Mouse (Mus musculus) gastrocnemius, postnatal 10 days (tissue): ENCODE measurements around the gene Prss22. TPM values are rescaled to one million over a fixed set of nuclear protein-coding genes. Genes with fewer than 3 reads are reported as not detected.

ENCODE experiments used
- microRNA-seq, 2 experiments: library from miRNA; unstranded; fragments of <30 nt; microRNA quantifications; one replicate each; pipeline ENCODE4 v1.2.0; 2021
- total RNA-seq, 2 experiments: library from RNA; stranded (reverse); gene quantifications; 2 replicates each; pipeline ENCODE4 v1.2.3; 2021

The Prss22 gene
- total RNA-seq, 2 experiments from 2014 or later: not detected

Small RNAs within 50 kb of the gene (microRNA-seq; reads per million reads assigned to microRNA genes)
- 0 reads per million in 2 experiments for gene Gm27700

Other genes with a start within 250 kb of the Prss22 start
- 10 to 100 TPM; 39.0 to 39.5 TPM for gene Flywch1, start 226.5 kb downstream of the Prss22 start, total RNA-seq
- gene Flywch2, start 212.0 kb downstream of the Prss22 start, total RNA-seq: 1 to 10 TPM; 3.4 to 3.8 TPM
- 100 to 1,000 TPM; 177 to 255 TPM for gene Srrm2, start 207.6 kb downstream of the Prss22 start, total RNA-seq
- gene Elob, start 169.0 kb downstream of the Prss22 start, total RNA-seq: 100 to 1,000 TPM; 364 to 374 TPM
- not detected for gene Prss33, start 162.0 kb downstream of the Prss22 start, total RNA-seq
- gene Prss32, start 154.2 kb downstream of the Prss22 start, total RNA-seq: not detected
- not detected for gene Prss41, start 153.9 kb downstream of the Prss22 start, total RNA-seq
- gene Prss21, start 130.0 kb downstream of the Prss22 start, total RNA-seq: not detected
- gene Dcpp1, start 117.2 kb downstream of the Prss22 start, total RNA-seq: not detected
- not detected for gene Dcpp2, start 117.2 kb downstream of the Prss22 start, total RNA-seq
- not detected for gene Dcpp3, start 80.6 kb downstream of the Prss22 start, total RNA-seq
- not detected for gene Sbp, start 56.4 kb downstream of the Prss22 start, total RNA-seq
- gene Sbpl, start 42.8 kb downstream of the Prss22 start, total RNA-seq: not detected
- gene Prss30, start 17.5 kb downstream of the Prss22 start, total RNA-seq: not detected
- not detected for gene Prss27, start 40.0 kb upstream of the Prss22 start, total RNA-seq
- gene Kctd5, start 75.4 kb upstream of the Prss22 start, total RNA-seq: 10 to 100 TPM; 16.9 to 18.2 TPM
- 10 to 100 TPM; 44.2 to 47.0 TPM for gene Pdpk1, start 152.8 kb upstream of the Prss22 start, total RNA-seq
- gene Amdhd2, start 165.7 kb upstream of the Prss22 start, total RNA-seq: 10 to 100 TPM; 12.0 to 16.6 TPM
- gene Atp6v0c, start 171.6 kb upstream of the Prss22 start, total RNA-seq: 100 to 1,000 TPM; 180 to 191 TPM
- gene Tbc1d24, start 207.5 kb upstream of the Prss22 start, total RNA-seq: 1 to 10 TPM; 5.8 to 8.9 TPM
- 1 to 10 TPM; 1.6 to 2.5 TPM for gene Ntn3, start 211.4 kb upstream of the Prss22 start, total RNA-seq
- gene Tedc2, start 222.8 kb upstream of the Prss22 start, total RNA-seq: 1 to 10 TPM; 2.5 to 4.0 TPM